Mouse (Mus musculus) limb, embryonic 15.5 days (tissue): ENCODE data around the gene Yipf1. TPM values are rescaled to one million over a fixed set of nuclear protein-coding genes. Genes with fewer than 3 reads are reported as not detected.
A peak's percentile ranks its signal among the peaks of the same experiment; 100 is the strongest.

Experiments
- ATAC-seq: fragments of 200-750 bp; cut with Nextera tagmentation; 2 replicates; pipeline ENCODE4 v1.8.0; 2017; ENCODE audit warnings: low read depth, moderate TSS enrichment; ENCODE audit not compliant: insufficient number of reproducible peaks, low FRiP score, low TSS enrichment
- H3K27ac ChIP-seq: fragments of 300-500 bp; sonication (generic); 2 replicates; pipeline ENCODE4 v1.5.1; 2015; ENCODE audit warnings: moderate library complexity, mild to moderate bottlenecking, inconsistent platforms
- H3K27me3 ChIP-seq: fragments of 300-500 bp; sonication (generic); 2 replicates; pipeline ENCODE4 v1.6.1; 2015; ENCODE audit warnings: inconsistent platforms
- H3K36me3 ChIP-seq: fragments of 300-500 bp; sonication (generic); 2 replicates; pipeline ENCODE4 v1.6.1; 2015; ENCODE audit warnings: inconsistent platforms
- H3K4me1 ChIP-seq: fragments of 300-500 bp; sonication (generic); 2 replicates; pipeline ENCODE4 v1.6.1; 2015; ENCODE audit warnings: inconsistent platforms
- H3K4me2 ChIP-seq: fragments of 300-500 bp; sonication (generic); 2 replicates; pipeline ENCODE4 v1.6.1; 2015; ENCODE audit warnings: mild to moderate bottlenecking, inconsistent platforms
- H3K4me3 ChIP-seq: fragments of 300-500 bp; sonication (generic); 2 replicates; pipeline ENCODE4 v1.5.1; 2015; ENCODE audit warnings: mild to moderate bottlenecking, inconsistent platforms
- H3K9ac ChIP-seq: fragments of 300-500 bp; sonication (generic); 2 replicates; pipeline ENCODE4 v1.6.1; 2015; ENCODE audit warnings: inconsistent platforms
- H3K9me3 ChIP-seq: fragments of 300-500 bp; sonication (generic); 2 replicates; pipeline ENCODE4 v1.6.1; 2016; ENCODE audit warnings: inconsistent platforms
- WGBS: fragments of 180-500 bp; shearing (Covaris S2); methylation state at CpG from one replicate; pipeline ENCODE4 v1.1.7; 2015; 5-methylcytosine and 5-hydroxymethylcytosine counted together
- polyA plus RNA-seq: library from polyadenylated mRNA; unstranded; fragments of >200 nt; fragmentation: Nextera tagmentation; extraction: Ambion mirVana; gene quantifications from 2 replicates; pipeline ENCODE4 v1.2.1, GENCODE M21; 2015

Gene Yipf1
- polyA plus RNA-seq, 1 experiment from 2014 or later: 55.6 TPM

DNA sequence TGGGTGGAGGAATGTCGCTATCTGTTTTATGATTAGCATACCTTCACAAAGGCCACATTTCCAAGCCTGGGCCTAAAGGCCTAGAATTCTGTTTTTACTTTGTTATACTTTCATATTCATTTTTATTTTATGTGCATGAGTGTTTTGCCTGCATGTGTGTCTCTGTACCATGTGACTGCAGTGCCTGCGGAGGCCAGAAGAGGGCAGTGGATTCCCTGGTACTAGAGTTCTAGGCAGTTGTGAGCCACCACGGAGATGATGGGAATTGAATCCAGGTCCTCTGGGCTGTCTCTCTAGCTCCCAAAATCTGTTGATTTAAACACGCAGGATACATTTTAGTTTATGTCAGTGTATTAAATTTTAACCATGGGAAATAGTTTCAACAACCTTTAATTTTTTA, 19.4 kb downstream of the Yipf1 start:
- no peak for ATAC-seq
- Histone ChIP-seq H3K4me2 (no peak overlapping the region), H3K27ac (no peak overlapping the region), H3K36me3 (peaks cover 15% of the 10 kb centered on the region), H3K4me1 (no peaks in the 10 kb centered on the region), H3K4me3 (no peak overlapping the region), H3K9me3 (no peaks in the 10 kb centered on the region), H3K27me3 (no peaks in the 10 kb centered on the region), H3K9ac (no peak overlapping the region)
- WGBS: 94% methylated on average over 4 of the region's 4 CpGs

DNA sequence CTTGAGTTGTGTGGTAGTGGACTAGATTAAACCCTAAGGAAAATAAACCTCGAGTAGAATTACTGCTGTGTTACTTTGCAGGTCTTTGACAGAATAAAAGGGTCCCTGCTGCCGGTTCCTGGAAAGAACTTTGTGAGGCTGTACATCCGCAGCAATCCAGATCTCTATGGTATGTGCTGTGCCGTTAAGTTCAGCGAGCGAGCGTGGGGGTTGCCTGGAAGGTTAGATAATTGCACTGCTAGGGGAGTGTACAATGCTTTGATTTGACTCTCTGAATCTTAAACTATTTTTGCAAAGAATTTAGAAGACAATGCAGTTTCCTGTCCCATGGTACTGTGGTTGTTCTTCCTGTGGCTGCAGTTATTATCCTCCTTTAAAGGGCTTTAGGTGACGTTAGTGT, 22.2 kb downstream of the Yipf1 start:
- 58% methylated on average over 8 of the region's 8 CpGs for WGBS
- 0 out of 2 replicates have a peak, but pooled peaks cover 3% of the 10 kb centered on the region for H3K4me1 ChIP-seq
- no peak for ATAC-seq

GRCm38 (mm10) chr4:107337455-107337854, 23.3 kb downstream of the Yipf1 start:
- Histone ChIP-seq H3K9me3 (no peaks in the 10 kb centered on the region), H3K4me3 (no peak overlapping the region), H3K9ac (no peak overlapping the region), H3K27ac (no peak overlapping the region), H3K27me3 (no peaks in the 10 kb centered on the region), H3K4me2 (no peak overlapping the region), H3K36me3 (peaks cover 4% of the 10 kb centered on the region; the same call in 1 of the 2 replicates), H3K4me1 (0 out of 2 replicates have a peak, but pooled peaks cover 3% of the 10 kb centered on the region)
- no peak for ATAC-seq
- WGBS: 83% methylated on average over 5 of the region's 5 CpGs

More for the DNA sequence above, 22.2 kb downstream of the Yipf1 start:
- Histone ChIP-seq H3K4me2 (no peak overlapping the region), H3K36me3 (peaks cover 4% of the 10 kb centered on the region; the same call in 1 of the 2 replicates), H3K27ac (no peak overlapping the region), H3K4me3 (no peak overlapping the region), H3K27me3 (no peaks in the 10 kb centered on the region), H3K9ac (no peak overlapping the region), H3K9me3 (no peaks in the 10 kb centered on the region)

- Histone ChIP-seq H3K27ac (peak overlapping the region; percentile 59; the same call in 1 of the 2 replicates), H3K36me3 (peaks cover 14% of the 10 kb centered on the region), H3K9ac (no peak overlapping the region), H3K9me3 (no peaks in the 10 kb centered on the region), H3K4me3 (no peak overlapping the region), H3K4me2 (no peak overlapping the region), H3K4me1 (0 out of 2 replicates have a peak, but pooled peaks cover 3% of the 10 kb centered on the region), H3K27me3 (no peaks in the 10 kb centered on the region)
- ATAC-seq: no peak
- WGBS: 39% methylated on average over 5 of the region's 5 CpGs
These were observed 27.2 kb downstream of the Yipf1 start for GRCm38 (mm10) chr4:107341354-107341753.

- Histone ChIP-seq H3K9me3 (no peaks in the 10 kb centered on the region), H3K4me2 (no peak overlapping the region), H3K27ac (no peak overlapping the region), H3K9ac (0 out of 2 replicates have a peak overlapping the region, but pooled peaks have one; percentile 17), H3K4me3 (no peak overlapping the region), H3K27me3 (no peaks in the 10 kb centered on the region), H3K4me1 (peaks cover 11% of the 10 kb centered on the region; the same call in 1 of the 2 replicates), H3K36me3 (peaks cover 24% of the 10 kb centered on the region)
- no peak for ATAC-seq
- 84% methylated on average over 7 of the region's 7 CpGs for WGBS
These were observed 30.4 kb downstream of the Yipf1 start for GRCm38 (mm10) chr4:107344612-107345011.

GRCm38 (mm10) chr4:107347221-107347620, 33.1 kb downstream of the Yipf1 start:
- Histone ChIP-seq H3K9me3 (no peaks in the 10 kb centered on the region), H3K27me3 (no peaks in the 10 kb centered on the region), H3K9ac (no peak overlapping the region), H3K4me2 (no peak overlapping the region), H3K4me1 (peaks cover 8% of the 10 kb centered on the region; the same call in 1 of the 2 replicates), H3K4me3 (no peak overlapping the region), H3K27ac (no peak overlapping the region), H3K36me3 (peaks cover 38% of the 10 kb centered on the region)
- 71% methylated on average over 6 of the region's 6 CpGs for WGBS
- ATAC-seq: no peak

DNA sequence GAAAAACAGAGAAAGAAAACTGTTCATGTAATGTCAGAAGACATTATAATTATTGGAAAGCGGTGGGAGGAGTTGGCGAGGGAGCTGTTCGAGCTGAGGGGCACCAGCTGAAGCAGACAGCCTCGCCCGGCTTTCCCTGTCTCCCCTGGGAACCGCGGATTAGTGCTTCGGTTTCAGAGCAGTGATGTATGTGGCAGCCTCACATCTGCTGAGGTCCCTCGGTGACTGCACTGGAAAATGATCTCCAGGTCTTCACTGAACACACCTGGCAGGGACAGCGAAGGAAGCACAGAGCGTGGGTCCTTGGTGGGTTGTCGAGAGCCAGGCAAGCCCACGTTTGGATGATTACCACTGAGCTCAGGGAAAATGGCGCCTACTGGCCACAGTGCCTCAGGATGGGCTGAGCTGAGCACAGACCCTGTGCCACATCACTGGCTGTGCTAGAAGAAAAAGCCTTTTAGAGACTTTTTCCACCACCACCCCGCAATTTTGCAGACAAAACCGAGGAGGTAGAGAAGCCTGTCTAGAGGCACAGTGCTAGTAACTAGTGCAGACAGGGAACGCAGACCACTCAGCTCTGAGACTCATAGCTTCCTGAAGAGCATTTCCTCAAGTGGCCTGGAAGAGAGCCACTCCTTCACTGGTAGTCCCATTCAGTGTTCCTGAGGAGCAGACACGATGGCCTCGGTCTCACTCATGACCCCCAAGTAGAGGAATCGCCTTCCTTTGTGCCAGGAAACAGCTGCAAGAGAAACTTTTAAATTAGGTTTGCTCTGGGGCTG, 34.6 kb downstream of the Yipf1 start:
- Histone ChIP-seq H3K4me3 (no peak overlapping the region), H3K27me3 (no peaks in the 10 kb centered on the region), H3K36me3 (peaks cover 40% of the 10 kb centered on the region), H3K9ac (no peak overlapping the region), H3K4me2 (no peak overlapping the region), H3K9me3 (no peaks in the 10 kb centered on the region), H3K27ac (0 out of 2 replicates have a peak overlapping the region, but pooled peaks have one; percentile 4), H3K4me1 (peaks cover 8% of the 10 kb centered on the region; the same call in 1 of the 2 replicates)
- WGBS: 61% methylated on average over 20 of the region's 20 CpGs
- no peak for ATAC-seq

DNA sequence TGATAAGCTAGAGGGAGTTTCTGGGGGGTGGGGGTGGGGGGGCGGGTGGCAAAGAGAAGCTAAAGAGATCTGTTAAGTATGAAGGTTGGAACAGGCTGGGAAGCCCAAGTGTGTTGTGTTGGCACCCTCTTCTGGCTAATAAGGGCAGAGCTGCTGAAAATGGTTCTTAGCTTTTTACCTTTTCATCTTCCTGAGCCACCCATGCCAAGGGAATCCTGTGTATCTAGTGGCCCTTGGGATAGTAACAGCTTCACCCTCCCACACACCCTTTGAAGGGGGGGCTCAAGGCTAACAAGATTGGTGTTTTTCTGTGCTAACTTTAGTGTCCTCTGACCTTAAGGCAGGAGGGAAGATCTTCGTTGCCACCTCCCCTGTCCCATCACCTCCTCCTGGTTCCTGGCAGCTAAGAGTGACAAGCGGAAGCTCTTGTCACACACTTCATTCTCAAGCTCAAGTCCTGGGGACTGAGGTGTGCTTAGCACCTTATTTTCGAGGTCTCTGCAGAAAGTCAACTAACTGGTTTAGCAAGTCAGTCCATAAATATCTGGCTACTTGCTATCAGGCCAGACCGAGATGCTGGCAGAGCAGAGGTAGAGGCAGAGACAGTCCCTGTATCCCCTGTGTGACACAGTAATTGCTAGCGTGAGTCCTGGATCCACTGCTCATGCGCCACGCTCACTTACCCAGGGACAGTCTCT, 35.3 kb downstream of the Yipf1 start:
- no peak overlapping the region for H3K9ac ChIP-seq

GRCm38 (mm10) chr4:107351368-107351767, 37.2 kb downstream of the Yipf1 start:
- Histone ChIP-seq H3K27ac (no peak overlapping the region), H3K9ac (no peak overlapping the region), H3K4me2 (no peak overlapping the region), H3K27me3 (no peaks in the 10 kb centered on the region), H3K36me3 (peaks cover 40% of the 10 kb centered on the region), H3K4me1 (peaks cover 8% of the 10 kb centered on the region; the same call in 1 of the 2 replicates), H3K9me3 (no peaks in the 10 kb centered on the region), H3K4me3 (no peak overlapping the region)
- ATAC-seq: no peak

More for the DNA sequence above, 35.3 kb downstream of the Yipf1 start:
- Histone ChIP-seq H3K4me1 (peaks cover 8% of the 10 kb centered on the region; the same call in 1 of the 2 replicates), H3K27me3 (no peaks in the 10 kb centered on the region), H3K4me3 (no peak overlapping the region), H3K36me3 (peaks cover 44% of the 10 kb centered on the region), H3K9me3 (no peaks in the 10 kb centered on the region), H3K27ac (no peak overlapping the region), H3K4me2 (no peak overlapping the region)
- 58% methylated on average over 8 of the region's 8 CpGs for WGBS
- no peak for ATAC-seq

GRCm38 (mm10) chr4:107353612-107354011, 39.4 kb downstream of the Yipf1 start:
- Histone ChIP-seq H3K4me2 (no peak overlapping the region), H3K36me3 (peaks cover 34% of the 10 kb centered on the region), H3K9ac (no peak overlapping the region), H3K27me3 (no peaks in the 10 kb centered on the region), H3K4me3 (no peak overlapping the region), H3K9me3 (no peaks in the 10 kb centered on the region), H3K27ac (no peak overlapping the region), H3K4me1 (peaks cover 7% of the 10 kb centered on the region; the same call in 1 of the 2 replicates)
- WGBS: 79% methylated on average over 3 of the region's 3 CpGs
- no peak for ATAC-seq

DNA sequence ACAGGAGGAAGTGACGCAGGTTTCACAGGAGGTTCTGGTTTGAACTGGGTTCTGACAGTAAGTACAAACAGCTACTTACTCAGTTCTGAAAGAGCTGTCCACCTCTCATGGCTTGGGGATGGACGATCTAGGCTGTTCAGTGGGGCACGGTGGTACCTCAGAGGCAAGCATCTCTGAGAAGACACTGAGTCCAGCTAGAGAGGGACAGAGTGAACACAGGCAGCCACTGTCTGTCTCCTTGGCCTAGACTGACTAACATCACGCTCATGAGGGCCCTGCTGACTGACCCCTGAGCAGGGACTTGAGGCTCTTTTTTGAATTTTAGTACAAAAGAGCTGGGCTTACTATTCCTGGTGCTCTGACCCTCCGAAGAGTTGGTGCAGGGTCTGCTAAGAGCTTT, 40.0 kb downstream of the Yipf1 start:
- Histone ChIP-seq H3K4me1 (peaks cover 2% of the 10 kb centered on the region; the same call in 1 of the 2 replicates), H3K9me3 (no peaks in the 10 kb centered on the region), H3K36me3 (peaks cover 37% of the 10 kb centered on the region), H3K9ac (no peak overlapping the region), H3K4me3 (no peak overlapping the region), H3K4me2 (no peak overlapping the region), H3K27me3 (no peaks in the 10 kb centered on the region), H3K27ac (no peak overlapping the region)
- 73% methylated on average over 5 of the region's 5 CpGs for whole genome bisulfite sequencing
- ATAC-seq: no peak

DNA sequence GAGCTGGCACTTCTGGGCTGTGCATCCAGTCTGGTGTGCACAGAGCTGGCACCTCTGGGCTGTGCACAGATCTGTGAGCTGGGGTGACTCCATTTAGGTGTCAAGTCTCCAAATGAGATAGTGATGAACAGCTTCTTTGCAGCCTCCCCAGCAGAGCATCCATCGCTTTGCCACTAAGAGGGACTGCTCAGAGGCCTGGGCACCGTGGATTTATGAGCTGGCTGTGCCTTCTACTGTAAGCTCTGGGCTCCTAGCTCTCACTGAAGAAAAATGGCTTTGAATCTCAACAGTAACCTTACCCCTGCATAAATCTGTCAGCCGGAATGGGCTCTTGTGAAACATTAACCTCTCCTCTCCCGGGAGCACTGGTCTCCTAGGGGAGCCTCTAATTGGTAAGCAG, 40.4 kb downstream of the Yipf1 start:
- Histone ChIP-seq H3K27ac (no peak overlapping the region), H3K4me2 (no peak overlapping the region), H3K4me1 (no peaks in the 10 kb centered on the region), H3K36me3 (peaks cover 41% of the 10 kb centered on the region), H3K9me3 (no peaks in the 10 kb centered on the region), H3K4me3 (no peak overlapping the region), H3K9ac (no peak overlapping the region), H3K27me3 (no peaks in the 10 kb centered on the region)
- no peak for ATAC-seq
- 9% methylated on average over 4 of the region's 4 CpGs for WGBS
